Mouse (Mus musculus): ENCODE results near the gene Nuak1.

The Nuak1 gene

GRCm38 (mm10) chr10:84408965-84409660 is 31.3 kb downstream of the Nuak1 start:
- DNase-seq (ENCODE audit: low spot score), result no peak

- DNase-seq (ENCODE audit: low spot score), result no peak
Measured at GRCm38 (mm10) chr10:84405135-84405776, 35.1 kb downstream of the Nuak1 start.

GRCm38 (mm10) chr10:84401907-84402371 is 38.5 kb downstream of the Nuak1 start:
- no peak for DNase-seq (ENCODE audit: low spot score)

GRCm38 (mm10) chr10:84401189-84401588 is 39.2 kb downstream of the Nuak1 start:
- no peak for DNase-seq (ENCODE audit: low spot score)

DNA sequence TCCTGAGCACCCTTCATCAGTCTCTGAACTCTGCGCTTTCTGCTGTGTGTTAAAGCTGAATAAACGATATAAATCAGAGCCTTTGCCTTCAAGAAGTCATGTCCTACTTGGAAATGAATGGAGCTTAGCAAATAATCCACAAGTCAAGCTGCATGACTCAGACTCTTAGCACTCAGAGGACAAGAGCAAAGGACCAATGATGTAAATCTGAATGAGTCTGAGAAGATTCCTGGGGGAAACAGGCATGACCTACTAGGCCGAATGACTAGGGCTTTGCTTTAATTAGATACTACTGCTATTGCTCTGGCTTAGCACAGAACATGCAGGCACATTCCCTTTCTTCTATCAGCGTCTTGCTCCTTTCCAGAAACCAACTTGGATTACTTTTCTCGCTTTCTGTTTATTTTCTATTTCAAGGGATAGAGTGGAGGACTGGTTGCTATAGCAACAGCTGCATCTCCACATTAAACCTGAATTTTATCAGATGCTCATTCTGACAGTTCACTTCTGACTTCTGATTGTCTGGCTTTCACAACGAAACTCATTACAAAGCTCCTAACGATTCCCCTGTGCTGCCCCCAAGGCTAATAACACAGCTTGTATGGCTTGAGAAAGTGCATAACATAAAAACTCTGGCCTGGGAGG is 40.2 kb downstream of the Nuak1 start:
- no peak for DNase-seq (ENCODE audit: low spot score)

GRCm38 (mm10) chr10:84397276-84397675 is 43.1 kb downstream of the Nuak1 start:
- no peak for DNase-seq (ENCODE audit: low spot score)

- no peak for DNase-seq (ENCODE audit: low spot score)
Measured at GRCm38 (mm10) chr10:84395885-84396659, 44.3 kb downstream of the Nuak1 start.

GRCm38 (mm10) chr10:84395259-84395658 is 45.1 kb downstream of the Nuak1 start:
- no peak for DNase-seq (ENCODE audit: low spot score)

GRCm38 (mm10) chr10:84393881-84394280 is 46.5 kb downstream of the Nuak1 start:
- DNase-seq (ENCODE audit: low spot score), result no peak

DNA sequence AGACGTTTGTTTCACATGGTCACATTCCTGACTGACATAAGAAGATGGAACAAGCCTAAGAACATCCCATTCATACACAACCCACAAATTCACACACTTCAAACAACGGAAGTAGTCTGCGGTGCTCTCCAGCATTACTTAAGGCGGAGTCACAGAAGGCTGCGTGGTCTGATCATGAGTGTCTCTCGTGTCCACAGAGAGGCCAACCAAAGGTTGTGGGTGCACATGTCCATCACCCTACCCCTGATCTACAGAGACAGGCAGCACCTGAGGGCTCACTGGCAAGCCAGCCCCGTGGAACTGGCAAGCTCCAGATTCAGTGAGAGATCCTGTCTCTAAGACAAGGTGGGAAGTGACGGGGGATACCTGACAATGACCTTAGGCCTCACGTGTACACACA is 47.0 kb downstream of the Nuak1 start:
- no peak for DNase-seq (ENCODE audit: low spot score)

- no peak for DNase-seq (ENCODE audit: low spot score)
Measured at GRCm38 (mm10) chr10:84392723-84393081, 47.7 kb downstream of the Nuak1 start.

DNA sequence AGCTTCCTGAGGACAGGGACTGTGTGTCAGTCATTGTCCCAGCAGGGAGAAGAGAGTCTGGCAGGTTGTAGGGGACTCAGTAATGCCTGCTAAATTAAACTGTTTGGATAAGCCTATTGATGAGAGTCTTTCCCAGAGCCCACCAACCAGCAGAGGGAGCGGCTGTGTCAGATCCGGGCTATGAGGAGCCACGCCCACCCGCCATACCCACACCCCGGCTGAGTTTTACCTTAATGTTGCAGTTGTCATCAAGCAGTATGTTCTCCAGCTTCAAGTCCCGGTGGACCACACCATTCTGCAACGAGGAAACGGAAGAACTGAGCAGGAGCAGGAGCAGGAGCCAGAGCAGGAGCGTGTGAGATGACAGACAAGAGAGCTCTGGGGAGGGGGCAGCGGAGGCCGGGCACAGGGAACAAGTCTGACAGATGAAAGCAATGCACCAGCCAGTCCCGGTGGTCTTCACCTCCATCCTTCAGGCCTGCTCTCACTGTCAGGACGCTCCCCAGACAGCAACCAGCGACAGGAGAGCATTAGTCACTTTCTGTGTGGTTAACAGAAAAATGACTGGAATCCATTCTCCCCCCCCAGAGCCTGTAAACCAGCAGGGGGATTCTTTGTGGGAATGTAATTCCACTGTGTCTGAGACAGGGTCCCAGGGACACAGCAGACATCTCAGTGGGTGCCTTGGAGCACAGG is 48.2 kb downstream of the Nuak1 start:
- DNase-seq (ENCODE audit: low spot score), result no peak

GRCm38 (mm10) chr10:84389707-84390106 is 50.7 kb downstream of the Nuak1 start:
- no peak for DNase-seq (ENCODE audit: low spot score)

GRCm38 (mm10) chr10:84388357-84389141 is 51.8 kb downstream of the Nuak1 start:
- no peak for DNase-seq (ENCODE audit: low spot score)

GRCm38 (mm10) chr10:84387338-84387737 is 53.1 kb downstream of the Nuak1 start:
- DNase-seq (ENCODE audit: low spot score), result no peak

- DNase-seq (ENCODE audit: low spot score), result no peak
Measured at GRCm38 (mm10) chr10:84386625-84387242, 53.7 kb downstream of the Nuak1 start.

DNA sequence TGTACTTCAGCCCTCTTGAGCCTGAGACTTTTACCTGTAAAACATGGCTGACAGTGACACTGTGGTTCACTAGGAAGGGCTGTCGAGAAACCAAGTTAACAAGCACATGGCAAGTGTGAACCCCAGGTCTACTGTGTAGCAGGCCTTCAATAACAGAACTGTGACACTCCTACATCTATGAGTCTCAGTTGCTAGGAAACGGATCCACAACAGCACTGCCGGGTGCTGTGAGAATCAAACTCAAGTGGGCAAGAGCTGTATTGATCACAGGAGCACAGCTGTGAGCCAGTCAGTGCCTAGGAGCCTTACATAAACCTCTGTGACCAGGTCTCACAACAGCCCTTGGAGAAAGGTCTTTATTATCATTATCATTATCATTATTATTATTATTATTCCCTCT is 54.2 kb downstream of the Nuak1 start:
- no peak for DNase-seq (ENCODE audit: low spot score)

GRCm38 (mm10) chr10:84384761-84385160 is 55.6 kb downstream of the Nuak1 start:
- no peak for DNase-seq (ENCODE audit: low spot score)

GRCm38 (mm10) chr10:84382900-84383883 is 57.2 kb downstream of the Nuak1 start:
- no peak for DNase-seq (ENCODE audit: low spot score)

All from ovary, postnatal 14 days (tissue).